Mouse (Mus musculus): Measurements from ENCODE around the gene Stab1. TPM values are rescaled to one million over a fixed set of nuclear protein-coding genes. Genes with fewer than 3 reads are reported as not detected.

Stab1 gene
- total RNA-seq (2023) = 1.6 TPM

GRCm38 (mm10) chr14:31168425-31168824, at the start of gene Stab1:
Stab1 (minus strand) TSS chr14:31168641.

GRCm38 (mm10) chr14:31217666-31218065, 49.2 kb upstream of the Stab1 start, which contains the start of gene Sema3g:
Sema3g (plus strand) TSS chr14:31217860.

GRCm38 (mm10) chr14:31216846-31217245, 48.4 kb upstream of the Stab1 start, which contains the start of gene Nisch:
Nisch (minus strand) TSS chr14:31216946.

DNA sequence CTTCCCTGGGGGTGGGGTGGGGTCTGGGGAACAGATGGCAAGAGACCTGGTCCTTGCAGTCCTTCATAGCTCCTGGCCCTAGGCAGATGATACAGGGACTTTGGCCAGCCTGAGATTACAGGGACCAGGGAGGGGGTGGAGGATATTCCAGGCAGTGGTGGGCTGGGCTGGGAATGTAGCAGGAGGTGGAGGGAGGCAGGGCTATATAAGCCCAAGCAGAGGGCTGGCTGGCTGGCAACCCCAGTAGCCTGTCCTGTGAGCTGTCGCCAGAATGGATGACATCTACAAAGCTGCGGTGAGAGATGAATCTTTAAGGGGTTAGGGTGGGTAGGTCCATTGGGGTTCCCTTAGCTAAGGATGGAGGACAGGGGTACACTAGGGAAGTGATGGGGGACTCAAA, 39.6 kb upstream of the Stab1 start, which contains the start of gene Tnnc1:
TSS of gene Tnnc1 (plus strand) at position 229 of the 400 bp plus-strand sequence.

GRCm38 (mm10) chr14:31130236-31131220, 37.9 kb downstream of the Stab1 start, which contains the start of gene Nt5dc2:
Nt5dc2 (plus strand) TSS chr14:31131053.

GRCm38 (mm10) chr14:31128826-31129219, 39.6 kb downstream of the Stab1 start, which contains the start of gene Smim4:
Smim4 (minus strand) TSS chr14:31128956.

Other genes with a start within 250 kb of the Stab1 start
- gene Itih3, start 244.9 kb downstream of the Stab1 start, total RNA-seq (2023) = not detected
- not detected for gene Itih1, start 225.4 kb downstream of the Stab1 start, total RNA-seq (2023)
- gene Nek4, start 217.3 kb downstream of the Stab1 start, total RNA-seq (2023) = 3.3 TPM
- 9.1 TPM for gene Glt8d1, start 167.2 kb downstream of the Stab1 start, total RNA-seq (2023)
- gene Spcs1, start 167.0 kb downstream of the Stab1 start, total RNA-seq (2023) = 89.0 TPM
- 83.9 TPM for gene Pbrm1, start 149.5 kb downstream of the Stab1 start, total RNA-seq (2023)
- gene Gnl3, start 149.5 kb downstream of the Stab1 start, total RNA-seq (2023) = 279 TPM
- 48.2 TPM for gene Smim4, start 39.7 kb downstream of the Stab1 start, total RNA-seq (2023)
- gene Nt5dc2, start 37.6 kb downstream of the Stab1 start, total RNA-seq (2023) = 0.41 TPM
- not detected for gene Tnnc1, start 39.7 kb upstream of the Stab1 start, total RNA-seq (2023)
- gene Nisch, start 48.3 kb upstream of the Stab1 start, total RNA-seq (2023) = 439 TPM
- not detected for gene Sema3g, start 49.2 kb upstream of the Stab1 start, total RNA-seq (2023)
- gene Phf7, start 82.7 kb upstream of the Stab1 start, total RNA-seq (2023) = 7.5 TPM
- 113 TPM for gene Bap1, start 82.8 kb upstream of the Stab1 start, total RNA-seq (2023)
- not detected for gene Dnah1, start 155.3 kb upstream of the Stab1 start, total RNA-seq (2023)
- gene Capn7, start 168.0 kb upstream of the Stab1 start, total RNA-seq (2023) = 49.2 TPM

Measured in CD4-positive naive resting alpha-beta T cell, adult 57 days (primary cell).